Comparison of ENCODE assay signal across 8 mouse cellular contexts in genomic region chr10:120231718-120232117, GRCm38 (mm10). TPM values are rescaled to one million over a fixed set of nuclear protein-coding genes. Genes with fewer than 3 reads are reported as not detected.
DNase-seq lines count a peak whose midpoint lies in the region; ATAC-seq and TF ChIP-seq lines count a peak whose summit lies in the region.
"Had no signal": no experiment of that assay in that cellular context is flagged by ENCODE, and none has a peak within 500 bp of the region (broad histone marks: within the 10 kb centered on the region; RNA-seq: fewer than 3 reads in every experiment).

No protein-coding gene starts in this region.

- TF ChIP-seq CTCF in liver, adult 2 months (IDR thresholded peaks at IDR 0.05; ENCODE audit: low read depth, low read length), result peak; percentile 89

- no peaks in the 10 kb centered on the region for H3K27me3 ChIP-seq in midbrain, embryonic 11.5 days (ENCODE audit: control insufficient read depth, insufficient read depth, low read length)
- H3K27me3 ChIP-seq in midbrain, embryonic 16.5 days (ENCODE audit: control insufficient read depth, insufficient read depth, low read depth, low read length), result no peaks in the 10 kb centered on the region
- no peaks in the 10 kb centered on the region for H3K27me3 ChIP-seq in liver, adult 2 months (ENCODE audit: control insufficient read depth, insufficient read depth, low read length)
- H3K27me3 ChIP-seq: heart, embryonic 15.5 days had no signal

- H3K4me3 ChIP-seq in midbrain, embryonic 11.5 days (ENCODE audit: low read depth, low read length), result no peak overlapping the region
- no peak overlapping the region for H3K4me3 ChIP-seq in midbrain, embryonic 16.5 days (ENCODE audit: low read depth, low read length)
- H3K4me3 ChIP-seq in liver, adult 2 months (ENCODE audit: insufficient read depth, low read depth, low read length), result no peak overlapping the region
- H3K4me3 ChIP-seq: heart, embryonic 15.5 days had no signal

- H3K36me3 ChIP-seq in midbrain, embryonic 11.5 days (ENCODE audit: control insufficient read depth, insufficient read depth, low read length), result peaks cover 11% of the 10 kb centered on the region
- H3K36me3 ChIP-seq in midbrain, embryonic 16.5 days (ENCODE audit: control insufficient read depth, insufficient read depth, low read length), result no peaks in the 10 kb centered on the region; the same call in none of the 2 replicates
- peaks cover 23% of the 10 kb centered on the region for H3K36me3 ChIP-seq in liver, adult 2 months (ENCODE audit: control insufficient read depth, insufficient read depth, low read length)

- peaks cover 7% of the 10 kb centered on the region for H3K4me1 ChIP-seq in midbrain, embryonic 11.5 days (ENCODE audit: control insufficient read depth, insufficient read depth, low read length)
- H3K4me1 ChIP-seq in midbrain, embryonic 16.5 days (ENCODE audit: control insufficient read depth, insufficient read depth, low read length), result peaks cover 9% of the 10 kb centered on the region
- H3K4me1 ChIP-seq in liver, adult 2 months (ENCODE audit: control insufficient read depth, insufficient read depth, low read length), result peaks cover 4% of the 10 kb centered on the region; the same call in 1 of the 2 replicates

- no peak overlapping the region for H3K9ac ChIP-seq in midbrain, embryonic 11.5 days (ENCODE audit: low read length)
- no peak overlapping the region for H3K9ac ChIP-seq in midbrain, embryonic 16.5 days (ENCODE audit: low read depth, low read length)
- no peak overlapping the region for H3K9ac ChIP-seq in liver, adult 2 months (ENCODE audit: low read depth, low read length)
- H3K9ac ChIP-seq: heart, embryonic 15.5 days had no signal

- no peak overlapping the region for H3K4me2 ChIP-seq in midbrain, embryonic 11.5 days
- H3K4me2 ChIP-seq in midbrain, embryonic 16.5 days (ENCODE audit: low read length), result no peak overlapping the region
- H3K4me2 ChIP-seq: heart, embryonic 15.5 days had no signal

- TF ChIP-seq POLR2A in liver, adult 2 months (IDR thresholded peaks at IDR 0.05; ENCODE audit: extremely low read depth, insufficient read depth, low read length), result no peak

- H3K79me2 ChIP-seq in liver, adult 2 months (ENCODE audit: control insufficient read depth, insufficient read depth, low read length), result peaks cover 11% of the 10 kb centered on the region; the same call in 1 of the 2 replicates

- 32% methylated on average over 5 of the region's 5 CpGs for WGBS in midbrain, embryonic 11.5 days
- 29% methylated on average over 5 of the region's 5 CpGs for WGBS in midbrain, embryonic 16.5 days
- WGBS in liver, adult 2 months, result 44% methylated on average over 5 of the region's 5 CpGs

- ATAC-seq in midbrain, embryonic 11.5 days (ENCODE audit: low FRiP score), result no peak
- no peak for ATAC-seq in midbrain, embryonic 16.5 days

- no peaks in the 10 kb centered on the region for H3K9me3 ChIP-seq in midbrain, embryonic 11.5 days (ENCODE audit: control insufficient read depth, low read length)
- no peaks in the 10 kb centered on the region for H3K9me3 ChIP-seq in midbrain, embryonic 16.5 days (replicated peaks; ENCODE audit: control insufficient read depth, low read length, poor library complexity, severe bottlenecking)
- H3K9me3 ChIP-seq: heart, embryonic 15.5 days had no signal

- H3K27ac ChIP-seq in midbrain, embryonic 11.5 days (ENCODE audit: low read depth, low read length), result no peak overlapping the region
- H3K27ac ChIP-seq in midbrain, embryonic 16.5 days (ENCODE audit: low read length), result no peak overlapping the region
- no peak overlapping the region for H3K27ac ChIP-seq in liver, adult 2 months (replicated peaks; ENCODE audit: insufficient read depth, low read depth, low read length)
- H3K27ac ChIP-seq: heart, embryonic 15.5 days had no signal

- intact Hi-C loops in heart, postnatal 25 days (cut with DNase I), result no loop called here

- peak; percentile 97 for DNase-seq in midbrain, embryonic 11.5 days (ENCODE audit: low spot score, missing footprints)
- peak; percentile 87 for DNase-seq in NIH3T3 (ENCODE audit: low read depth)
- peak; percentile 63 to 82 for DNase-seq in cerebellum, postnatal 14 days
- DNase-seq in heart, postnatal 25 days (ENCODE audit: low spot score), result peak; percentile 12
- DNase-seq in liver, adult 2 months (ENCODE audit: extremely low read depth, low read depth, low spot score), result peak; percentile 41
- DNase-seq in retina, postnatal 7 days (ENCODE audit: low read depth, low spot score), result peak; percentile 31

RNA-seq across cellular contexts. Expression of gene Llph, which starts 4.8 kb away (rescaled TPM):
- polyA plus RNA-seq in midbrain, embryonic 11.5 days (2014; fragmentation: Nextera tagmentation; extraction: Ambion mirVana), result 53.7 and 58.3 TPM in 2 replicates
- polyA plus RNA-seq in midbrain, embryonic 16.5 days (2015; fragmentation: Nextera tagmentation; extraction: Ambion mirVana), result 31.8 and 32.7 TPM in 2 replicates
- 1 to 10 TPM; 7.6 to 8.7 TPM for total RNA-seq in heart, postnatal 25 days (2021)
- total RNA-seq in liver, adult 2 months (2014; rRNA removed), result 10.5 and 15.2 TPM in 2 replicates
- 4.0 and 4.9 TPM in 2 replicates for polyA plus RNA-seq in liver, adult 2 months (2012; rRNA removed)

RNA-seq across cellular contexts. Expression of gene Irak3, which starts 29.8 kb away (rescaled TPM):
- 0.72 and 1.2 TPM in 2 replicates for polyA plus RNA-seq in midbrain, embryonic 11.5 days (2014; fragmentation: Nextera tagmentation; extraction: Ambion mirVana)
- polyA plus RNA-seq in midbrain, embryonic 16.5 days (2015; fragmentation: Nextera tagmentation; extraction: Ambion mirVana), result 0.25 and 0.33 TPM in 2 replicates
- total RNA-seq in heart, postnatal 25 days (2021), result 1 to 10 TPM; 3.2 to 4.2 TPM
- total RNA-seq in liver, adult 2 months (2014; rRNA removed), result 0.60 and 1.1 TPM in 2 replicates
- polyA plus RNA-seq in liver, adult 2 months (2012; rRNA removed), result 0.32 and 0.49 TPM in 2 replicates

RNA-seq across cellular contexts. Expression of gene Tmbim4, which starts 30.3 kb away (rescaled TPM):
- 83.1 and 88.4 TPM in 2 replicates for polyA plus RNA-seq in midbrain, embryonic 11.5 days (2014; fragmentation: Nextera tagmentation; extraction: Ambion mirVana)
- 88.7 and 89.7 TPM in 2 replicates for polyA plus RNA-seq in midbrain, embryonic 16.5 days (2015; fragmentation: Nextera tagmentation; extraction: Ambion mirVana)
- 10 to 100 TPM; 87.0 to 97.5 TPM for total RNA-seq in heart, postnatal 25 days (2021)
- total RNA-seq in liver, adult 2 months (2014; rRNA removed), result 97.6 and 115 TPM in 2 replicates
- polyA plus RNA-seq in liver, adult 2 months (2012; rRNA removed), result 324 and 346 TPM in 2 replicates

Comparison
In these comparisons a context has a peak if more than half of its experiments do, and no peak if none do; other contexts are left out.
1. DNase-seq: peak in every context shown above with its lines; median percentile 97 in midbrain, embryonic 11.5 days; 87 in NIH3T3; 72 in cerebellum, postnatal 14 days; 41 in liver, adult 2 months; 31 in retina, postnatal 7 days; 12 in heart, postnatal 25 days.